Mouse (Mus musculus) cortical plate, adult 2 months (tissue): ENCODE measurements around the gene Gapvd1.

Experiments used
- CTCF ChIP-seq: fragments of 200-500 bp; IDR thresholded peaks from 2 replicates; pipeline ENCODE4 v1.5.1; 2011; ENCODE audit warnings: mild to moderate bottlenecking, control low read depth, low read length; ENCODE audit not compliant: insufficient read depth; ENCODE audit errors: extremely low read depth
- POLR2A ChIP-seq: fragments of 200-500 bp; IDR thresholded peaks from 2 replicates; pipeline ENCODE4 v1.6.1; 2011; ENCODE audit warnings: mild to moderate bottlenecking, low read length, control low read depth; ENCODE audit not compliant: insufficient read depth; ENCODE audit errors: extremely low read depth

GRCm38 (mm10) chr2:34667820-34668219 lies 87.2 kb downstream of the Gapvd1 start:
- no peak for TF ChIP-seq POLR2A
- TF ChIP-seq CTCF: no peak
